Mouse (Mus musculus) CH12.LX (cell line): Measurements from ENCODE around the gene 3830406C13Rik.

Experiments used
- EP300 ChIP-seq: IDR thresholded peaks from 2 replicates; pipeline ENCODE4 v1.6.1; 2011; ENCODE audit warnings: low read length, improper control_type of control experiment
- RAD21 ChIP-seq: IDR thresholded peaks from 2 replicates; pipeline ENCODE4 v1.6.1; 2011; ENCODE audit warnings: low read depth, mild to moderate bottlenecking, low read length, improper control_type of control experiment, moderate library complexity

GRCm38 (mm10) chr14:12340238-12341074, 56.5 kb downstream of the 3830406C13Rik start:
- TF ChIP-seq RAD21 = no peak
- TF ChIP-seq EP300 = no peak
